ENCODE assay signal across 25 mouse cellular contexts in genomic region chr5:46092549-46092948, GRCm38 (mm10).
"Had no signal": no experiment of that assay in that cellular context is flagged by ENCODE, and none has a peak within 500 bp of the region (broad histone marks: within the 10 kb centered on the region; RNA-seq: fewer than 3 reads in every experiment).

No protein-coding gene starts in this region.

- H3K4me2 ChIP-seq: heart, embryonic 11.5 days; heart, embryonic 13.5 days; heart, embryonic 15.5 days; hindbrain, embryonic 13.5 days; hindbrain, embryonic 15.5 days; kidney, embryonic 15.5 days; limb, embryonic 13.5 days had no signal

- H3K9me3 ChIP-seq: heart, embryonic 13.5 days; heart, embryonic 15.5 days; hindbrain, embryonic 13.5 days; hindbrain, embryonic 15.5 days; kidney, embryonic 15.5 days; limb, embryonic 13.5 days had no signal

- H3K4me3 ChIP-seq: heart, adult 2 months; heart, embryonic 13.5 days; heart, embryonic 15.5 days; hindbrain, embryonic 13.5 days; hindbrain, embryonic 15.5 days; kidney, embryonic 15.5 days; limb, embryonic 13.5 days had no signal

- H3K4me1 ChIP-seq: heart, embryonic 13.5 days; heart, embryonic 15.5 days; hindbrain, embryonic 13.5 days; hindbrain, embryonic 15.5 days; kidney, embryonic 15.5 days; limb, embryonic 13.5 days had no signal

- H3K36me3 ChIP-seq: heart, embryonic 13.5 days; heart, embryonic 15.5 days; hindbrain, embryonic 13.5 days; hindbrain, embryonic 15.5 days; kidney, embryonic 15.5 days; limb, embryonic 13.5 days had no signal

- H3K27me3 ChIP-seq: heart, embryonic 13.5 days; heart, embryonic 15.5 days; hindbrain, embryonic 13.5 days; hindbrain, embryonic 15.5 days; kidney, embryonic 15.5 days; limb, embryonic 13.5 days had no signal

- ATAC-seq: forebrain, postnatal 0 days; hindbrain, postnatal 0 days; intestine, embryonic 16.5 days had no signal

- DNase-seq: forebrain, postnatal 0 days; gastrocnemius, postnatal 14 days; gastrocnemius, postnatal 36 days; heart, adult 11 months; heart, adult 2 months; heart, postnatal 14 days; heart, postnatal 36 days; kidney, adult 11 months; kidney, adult 2 months; kidney, adult 9 months; kidney, postnatal 14 days; kidney, postnatal 36 days; layer of hippocampus, adult 9-11 months; layer of hippocampus, postnatal 36 days; left cerebral cortex, postnatal 4 days had no signal

- H3K9ac ChIP-seq: forebrain, postnatal 0 days; heart, embryonic 13.5 days; heart, embryonic 15.5 days; hindbrain, embryonic 13.5 days; hindbrain, embryonic 15.5 days; kidney, embryonic 15.5 days; limb, embryonic 13.5 days had no signal

- H3K27ac ChIP-seq: heart, adult 2 months; heart, embryonic 13.5 days; heart, embryonic 15.5 days; hindbrain, embryonic 13.5 days; hindbrain, embryonic 15.5 days; hindbrain, postnatal 0 days; kidney, embryonic 15.5 days; kidney, postnatal 0 days; limb, embryonic 13.5 days had no signal
